Mouse (Mus musculus) cerebellum, postnatal 4 days (tissue): ENCODE measurements around the gene Ift20.
"Not testable (repeated sequence)": the region's sequence is repeated elsewhere in the genome, so short reads cannot be mapped to it uniquely, and the experiment has no call there.

Source experiments
- DNase-seq, 2 experiments: peaks; one replicate each; pipeline ENCODE4 v3.0.0; 2022; ENCODE audit warnings: low spot score in 2 of 2, mixed read lengths in 1 of 2

Gene Ift20

DNA sequence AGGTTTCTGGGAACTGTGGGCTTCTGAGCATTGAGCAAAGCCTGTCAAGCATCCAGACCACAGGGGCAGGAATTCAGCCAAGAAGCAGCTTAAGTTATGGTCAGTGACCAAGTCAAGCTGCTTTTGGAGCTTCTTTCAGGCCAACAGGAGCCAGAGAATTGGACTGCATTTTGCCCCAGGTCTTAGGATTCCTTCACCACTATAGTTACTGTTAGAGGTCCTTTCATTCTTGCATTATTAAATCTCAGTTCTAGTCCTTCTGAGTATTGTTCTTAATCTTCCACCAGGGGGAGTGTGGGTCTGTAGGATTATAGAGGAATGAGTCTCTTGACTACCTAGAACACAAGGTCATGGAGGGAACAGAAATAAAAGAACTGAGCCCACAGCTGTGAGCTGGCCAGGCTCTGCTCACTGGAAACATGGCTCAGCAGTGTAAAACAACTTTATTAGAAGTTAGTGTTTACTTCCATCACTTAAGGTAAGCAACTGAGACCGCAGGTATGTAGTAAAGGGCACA, 13.6 kb upstream of the Ift20 start:
- DNase-seq, result no peak

DNA sequence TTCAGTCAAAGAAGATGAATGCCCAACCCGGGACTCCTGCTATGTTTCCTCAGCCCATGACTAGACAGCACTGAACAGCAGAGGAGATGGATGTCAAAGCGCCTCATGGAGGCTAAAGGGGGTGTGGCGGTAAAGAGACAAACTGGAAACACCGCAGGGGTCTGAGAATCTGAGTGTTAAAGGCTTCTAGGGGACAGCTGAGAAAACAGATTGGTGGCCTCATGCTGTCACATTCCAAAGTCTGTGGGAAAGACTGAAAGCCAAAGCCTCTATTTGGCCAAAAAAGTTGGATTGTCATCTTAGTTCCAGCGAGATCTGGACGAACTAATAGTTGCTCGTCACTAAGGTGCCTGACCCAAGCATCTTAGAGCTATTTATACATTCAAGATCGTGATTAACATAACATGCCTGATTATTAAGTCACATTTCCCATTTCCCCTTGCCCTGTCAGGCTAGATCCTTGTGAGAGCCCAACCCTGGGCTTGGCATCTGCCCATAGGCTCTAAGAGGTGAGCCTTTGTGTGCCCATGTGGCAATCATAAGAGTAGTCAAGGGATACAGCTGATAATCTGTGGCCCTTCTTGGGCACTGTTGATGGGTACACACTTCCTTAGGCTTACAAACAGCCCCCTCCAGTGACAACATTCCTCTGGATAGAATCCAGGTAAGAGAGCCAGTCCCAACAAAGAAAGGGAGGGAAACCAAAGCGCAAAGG, 12.8 kb upstream of the Ift20 start:
- DNase-seq, result no peak

DNA sequence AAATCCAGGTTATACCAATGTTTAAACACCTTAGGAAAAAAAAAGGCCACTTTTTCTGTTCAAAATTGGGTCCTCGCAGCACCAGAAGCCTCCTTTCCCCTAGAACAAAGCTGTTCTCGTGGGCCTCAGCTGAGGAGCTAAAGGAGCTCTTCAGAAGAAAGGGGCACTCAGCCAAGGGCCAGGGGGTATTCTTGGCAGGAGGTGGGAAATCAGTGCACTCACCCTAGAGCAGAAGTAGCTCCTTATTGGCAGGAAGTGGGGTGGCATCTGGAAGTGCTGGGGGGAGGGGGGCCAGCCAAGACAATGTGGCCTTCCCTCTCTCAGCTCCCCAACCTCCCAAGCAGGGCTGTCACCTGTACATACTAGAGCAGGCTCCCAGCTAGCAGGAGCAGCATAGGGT, 11.3 kb upstream of the Ift20 start:
- DNase-seq, result peak in 1 of 2 experiments; percentile 58

GRCm38 (mm10) chr11:78528714-78529113, 7.4 kb upstream of the Ift20 start:
- no peak for DNase-seq

GRCm38 (mm10) chr11:78530001-78530400, 6.2 kb upstream of the Ift20 start:
- DNase-seq, result no peak

GRCm38 (mm10) chr11:78531046-78531445, 5.1 kb upstream of the Ift20 start:
- no peak for DNase-seq

DNA sequence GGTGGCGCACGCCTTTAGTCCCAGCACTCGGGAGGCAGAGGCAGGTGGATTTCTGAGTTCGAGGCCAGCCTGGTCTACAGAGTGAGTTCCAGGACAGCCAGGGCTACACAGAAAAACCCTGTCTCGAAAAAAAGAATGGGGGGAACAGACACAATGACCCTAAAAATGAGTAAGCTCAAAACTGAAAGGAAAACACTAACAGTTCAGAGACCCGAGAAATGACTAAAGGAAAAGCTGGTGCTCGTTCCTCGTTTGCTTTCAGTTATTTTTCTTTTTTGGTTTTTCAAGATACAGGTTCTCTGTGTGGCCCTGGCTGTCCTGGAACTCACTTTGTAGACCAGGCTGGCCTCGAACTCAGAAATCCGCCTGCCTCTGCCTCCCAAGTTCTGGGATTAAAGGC, 4.6 kb upstream of the Ift20 start:
- not testable (repeated sequence) for DNase-seq

DNA sequence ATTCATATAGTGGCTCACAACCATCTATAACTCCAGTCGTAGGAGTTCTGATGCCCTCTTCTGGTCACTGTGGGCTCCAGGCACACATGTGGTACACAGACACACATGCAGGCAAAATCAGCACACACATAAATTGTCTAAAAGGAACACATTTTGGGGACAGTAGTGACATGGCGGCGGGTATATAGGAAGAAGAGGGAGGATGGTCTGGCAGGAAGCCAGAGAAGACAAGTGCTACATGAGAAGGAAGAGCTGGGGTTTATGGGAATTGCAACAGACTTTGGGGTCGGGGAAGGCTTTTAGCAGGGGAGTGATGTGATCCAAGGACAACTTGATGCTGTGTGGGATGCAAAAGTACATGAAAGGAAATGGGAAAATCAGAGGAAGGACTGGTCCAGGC, 1.6 kb upstream of the Ift20 start:
- DNase-seq, result no peak

GRCm38 (mm10) chr11:78535376-78536079, 633 bp upstream of the Ift20 start:
- DNase-seq, result no peak

DNA sequence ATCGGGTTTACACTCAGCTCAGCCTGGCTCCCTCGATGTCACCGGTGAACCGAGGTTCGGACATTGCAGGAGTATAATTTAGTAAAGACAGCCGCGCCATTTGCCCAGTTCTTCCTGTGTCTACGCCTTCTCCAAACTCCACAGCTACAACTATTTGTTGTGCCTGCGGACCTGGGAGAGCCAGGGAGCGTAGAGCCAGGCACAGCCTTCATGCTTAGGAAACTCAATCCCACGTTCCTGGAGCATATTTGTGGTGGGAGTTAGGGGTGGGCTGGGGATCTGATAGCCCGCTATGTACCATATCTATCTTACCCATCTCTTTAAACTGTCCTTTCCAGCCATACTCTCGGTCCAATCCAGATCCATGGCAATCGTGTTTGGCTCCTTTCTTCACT, 526 bp downstream of the Ift20 start:
- no peak for DNase-seq

DNA sequence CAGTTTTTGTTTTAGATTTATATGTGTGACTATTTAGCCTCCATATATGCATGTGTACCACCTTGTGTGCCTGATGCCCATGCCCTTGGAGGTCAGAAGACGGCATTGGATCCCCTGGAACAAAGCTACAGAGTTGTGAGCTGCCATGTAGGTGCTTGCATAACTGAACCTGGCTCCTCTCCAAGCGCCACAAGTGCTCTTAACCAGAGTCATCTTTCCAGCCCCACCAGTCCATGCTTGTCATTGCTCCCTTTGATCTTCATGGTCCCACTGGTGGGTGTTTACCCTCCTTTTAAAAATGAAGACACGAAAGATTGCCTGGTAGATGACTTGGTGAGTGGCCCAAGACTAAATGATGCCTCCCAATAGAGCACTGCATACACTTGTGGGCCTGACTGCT, 4.2 kb downstream of the Ift20 start:
- DNase-seq, result no peak

DNA sequence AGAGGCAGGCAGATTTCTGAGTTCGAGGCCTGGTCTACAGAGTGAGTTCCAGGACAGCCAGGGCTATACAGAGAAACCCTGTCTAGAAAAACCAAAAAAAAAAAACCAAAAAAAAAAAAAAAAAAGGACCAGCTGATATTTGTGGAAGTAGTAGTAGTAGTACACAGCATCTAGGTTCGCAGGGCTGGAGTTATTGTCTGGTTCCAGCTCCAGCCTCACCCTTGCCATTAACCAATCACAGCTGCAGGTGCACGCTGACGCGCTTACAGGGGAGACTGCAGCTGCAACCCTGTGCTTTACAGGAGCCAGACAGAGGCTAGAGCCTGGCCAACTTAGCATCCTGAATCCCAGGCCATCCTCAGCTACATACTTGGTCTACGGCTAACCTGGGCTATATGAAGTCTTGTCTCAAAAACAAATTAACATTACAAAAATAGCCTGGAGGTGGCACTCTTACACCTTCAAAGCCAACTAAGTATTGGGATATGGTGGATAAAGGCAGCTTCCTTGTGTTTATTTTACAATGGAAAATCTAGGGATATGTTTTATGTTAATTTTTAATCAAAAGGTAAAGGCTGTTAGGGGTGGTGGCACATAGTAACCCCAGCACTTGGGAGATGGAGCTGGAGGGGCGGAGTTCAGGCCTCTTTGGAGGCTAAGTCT, 8.4 kb downstream of the Ift20 start:
- no peak for DNase-seq

DNA sequence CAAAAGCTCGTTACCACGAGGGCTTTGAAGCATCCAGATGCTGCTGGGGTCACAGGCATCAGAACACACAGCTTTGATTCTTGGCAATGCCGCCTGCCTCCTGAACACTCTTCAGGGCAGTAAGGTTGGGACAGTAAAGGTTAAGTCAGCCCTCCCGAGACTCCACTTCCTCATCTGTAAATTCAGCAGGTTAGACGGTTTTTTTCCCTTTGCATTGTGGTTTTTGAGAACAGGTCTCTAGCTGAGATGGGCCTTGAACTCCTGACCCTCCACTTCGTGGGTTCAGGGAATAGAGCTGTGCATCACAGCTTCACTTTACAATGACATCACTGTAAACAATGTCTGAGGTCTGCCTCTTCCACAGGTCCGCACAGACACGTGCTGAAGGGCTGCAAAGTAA, 9.0 kb downstream of the Ift20 start:
- no peak for DNase-seq

DNA sequence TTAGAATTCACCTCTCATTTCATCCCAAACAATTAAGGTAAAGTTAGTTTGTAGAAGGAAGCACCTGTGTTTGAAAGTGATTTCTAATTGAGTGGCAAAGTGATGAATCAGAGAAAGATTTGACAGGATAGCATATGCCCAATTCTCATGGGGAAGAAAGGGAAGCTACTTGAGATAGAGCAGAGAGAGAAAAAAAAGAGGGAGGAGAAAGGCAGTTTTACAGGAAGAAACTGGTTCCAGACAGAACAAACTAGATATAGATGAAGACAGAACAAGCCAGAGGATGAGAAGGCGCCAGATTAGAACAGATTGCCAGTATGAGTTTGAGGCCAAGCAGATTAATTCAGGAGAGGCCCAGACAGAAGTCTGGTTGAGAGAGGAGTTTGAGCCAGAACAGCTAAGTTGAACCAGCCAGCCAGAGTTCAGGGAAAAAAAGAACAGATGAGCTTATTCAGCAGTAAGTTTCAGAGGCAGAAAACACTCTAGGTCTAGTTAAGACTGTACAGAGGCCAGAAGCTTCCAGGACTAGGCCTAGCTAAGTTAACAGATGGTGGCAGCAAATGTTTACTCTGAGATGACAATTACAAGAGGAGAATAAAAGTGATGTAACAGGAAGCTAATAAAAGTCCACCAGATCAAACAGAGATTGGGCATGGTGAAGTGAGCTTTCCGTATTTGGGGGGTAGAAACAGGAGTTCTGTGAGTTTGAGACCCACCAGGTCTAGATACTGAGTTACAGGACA, 11.7 kb downstream of the Ift20 start:
- DNase-seq, result no peak

GRCm38 (mm10) chr11:78549491-78549987, 13.4 kb downstream of the Ift20 start:
- DNase-seq, result no peak

DNA sequence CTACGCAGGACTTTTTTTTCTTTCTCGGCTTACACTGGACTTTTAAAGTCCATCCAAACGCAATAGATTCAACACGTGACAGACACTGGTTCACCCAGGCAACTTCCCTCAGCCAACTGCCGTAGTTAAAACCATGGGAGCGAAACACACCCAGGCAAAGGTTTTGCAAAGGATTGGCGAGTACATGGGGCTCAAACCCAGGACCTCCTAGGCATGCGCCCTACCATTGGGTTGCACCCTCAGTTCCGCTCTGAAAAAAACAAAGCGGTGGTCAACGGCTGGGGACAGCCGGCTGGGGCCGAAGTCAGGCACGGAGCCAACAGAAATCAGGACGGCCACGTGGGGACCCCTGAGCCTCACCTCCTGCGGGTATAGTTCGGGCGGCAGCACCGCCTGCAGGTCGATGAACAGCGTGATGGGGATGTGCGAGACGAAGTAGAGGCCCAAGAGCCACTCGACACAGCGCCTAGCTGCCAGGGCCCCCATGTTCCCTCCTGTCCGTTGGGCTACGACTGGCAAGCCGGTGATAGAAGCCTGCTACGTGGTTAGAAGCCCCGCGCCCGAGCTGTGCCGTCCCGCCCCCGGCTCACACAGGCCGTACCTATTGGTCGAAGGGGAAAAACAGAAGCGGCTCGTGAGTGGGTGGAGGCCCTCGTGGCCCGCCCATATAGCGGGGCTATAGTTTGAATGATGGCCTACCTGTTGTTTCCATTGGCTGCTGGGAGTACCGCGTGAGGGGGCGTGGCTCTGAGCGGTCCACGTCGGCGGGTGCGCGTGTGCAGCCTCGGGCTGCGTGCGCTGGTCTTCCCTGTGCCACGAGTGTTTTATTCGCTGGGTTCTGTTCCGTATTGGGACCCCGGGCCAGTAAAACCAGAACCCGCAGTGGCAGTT, 14.3 kb downstream of the Ift20 start, which contains the start of gene Tmem97:
TSS of gene Tmem97 (minus strand) at position 610 of the 891 bp plus-strand sequence.
- DNase-seq, result peak; percentile 85 to 92

DNA sequence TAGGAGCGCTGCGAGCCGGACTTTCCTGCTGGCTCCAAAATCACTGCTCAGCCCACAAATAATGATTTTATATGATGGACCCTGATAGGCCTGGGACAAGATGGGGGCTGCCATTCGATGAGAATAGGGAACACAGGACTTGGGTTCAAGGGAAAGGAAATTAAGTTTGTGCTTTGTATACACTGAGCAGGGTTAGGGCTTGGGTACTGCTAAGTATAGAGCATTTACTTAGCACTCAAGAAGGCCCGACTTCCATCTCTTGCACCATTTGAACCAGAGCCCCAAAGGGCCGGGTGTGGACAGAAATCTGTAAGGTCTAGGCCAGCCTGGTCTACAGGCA, 14.9 kb downstream of the Ift20 start:
- no peak for DNase-seq

DNA sequence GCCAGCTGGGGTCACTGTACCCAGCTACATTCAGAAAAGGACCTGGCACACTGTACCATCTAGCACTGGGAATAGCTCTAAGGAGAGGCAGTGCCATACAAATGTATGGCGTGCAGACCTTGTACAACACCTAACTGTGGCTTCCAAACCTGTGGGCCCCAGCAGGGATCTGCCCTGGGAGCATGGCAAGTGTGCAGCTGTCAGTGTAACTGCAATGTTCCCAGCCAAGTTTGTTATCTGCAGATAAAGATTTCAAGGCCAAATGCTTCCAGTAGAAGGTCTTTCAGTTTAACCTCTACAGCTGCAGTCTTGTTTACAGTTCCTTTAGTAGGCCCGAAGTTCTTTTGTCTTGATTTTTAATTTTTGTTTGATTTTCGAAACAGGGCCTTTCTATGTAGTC, 19.5 kb downstream of the Ift20 start:
- no peak for DNase-seq

DNA sequence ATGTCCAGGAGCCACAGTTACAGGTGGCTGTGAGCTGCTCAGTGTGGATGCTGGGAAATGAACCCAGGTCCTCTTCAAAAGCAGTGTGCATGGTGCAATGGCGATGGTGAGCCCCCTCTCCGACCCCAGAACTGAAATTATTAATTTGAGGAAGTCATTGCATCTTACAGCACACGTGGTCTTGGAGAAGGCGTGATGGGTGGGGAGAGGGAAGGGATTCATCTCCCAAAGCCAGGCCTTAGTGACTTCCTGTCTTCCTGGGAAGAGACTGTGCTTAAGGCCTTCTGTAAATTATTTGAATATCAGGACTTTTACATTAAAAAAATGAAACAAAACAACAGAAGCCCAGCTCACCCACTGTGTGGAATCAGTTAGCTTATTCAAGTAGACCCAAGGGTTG, 19.9 kb downstream of the Ift20 start:
- DNase-seq, result no peak

- no peak for DNase-seq
Measured at GRCm38 (mm10) chr11:78557241-78557640, 21.1 kb downstream of the Ift20 start.

DNA sequence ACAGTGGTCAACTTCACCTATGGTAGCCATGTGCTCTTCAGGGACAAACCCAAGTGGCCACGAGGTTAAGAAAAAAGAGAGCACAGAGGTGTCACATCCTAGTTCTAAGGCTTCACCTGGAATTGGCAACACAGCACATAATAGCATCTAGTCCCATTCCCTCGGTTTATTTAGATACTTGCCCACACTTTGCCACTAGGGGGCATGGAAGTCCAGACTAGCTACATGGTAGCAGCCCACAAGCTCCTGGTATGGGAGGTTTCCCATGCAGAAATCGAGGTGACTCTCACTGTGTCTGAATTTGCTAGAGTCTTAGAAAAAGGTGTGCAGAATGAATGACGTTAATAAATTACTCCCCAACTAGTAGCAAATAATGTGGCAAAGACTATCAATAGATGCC, 24.3 kb downstream of the Ift20 start:
- DNase-seq, result peak; percentile 50 to 74
